Mouse (Mus musculus) thymus, adult 2 months (tissue): ENCODE results near the gene Tescl.

Source experiments
- CTCF ChIP-seq: fragments of 200-500 bp; IDR thresholded peaks from 2 replicates; pipeline ENCODE4 v1.5.1; 2012; ENCODE audit warnings: mild to moderate bottlenecking, control low read depth, low read length, moderate library complexity, borderline replicate concordance; ENCODE audit not compliant: control insufficient read depth, poor library complexity, insufficient read depth; ENCODE audit errors: extremely low read depth
- POLR2A ChIP-seq: fragments of 200-500 bp; IDR thresholded peaks from 2 replicates; pipeline ENCODE4 v1.6.1; 2012; ENCODE audit warnings: mild to moderate bottlenecking, low read length, control low read depth, moderate library complexity; ENCODE audit not compliant: control insufficient read depth, poor library complexity, insufficient read depth; ENCODE audit errors: extremely low read depth

- TF ChIP-seq CTCF (no peak), POLR2A (no peak)
Observed at GRCm38 (mm10) chr7:24322593-24322992, 11.1 kb downstream of the Tescl start.
